Mouse (Mus musculus): ENCODE measurements around the gene Tenm3.
A peak's percentile ranks its signal among the peaks of the same experiment; 100 is the strongest.

The Tenm3 gene

GRCm38 (mm10) chr8:48275066-48275465, 568.7 kb downstream of the Tenm3 start:
- DNase-seq (ENCODE audit: low spot score in 2 of 2) = no peak

- no peak for DNase-seq (ENCODE audit: low spot score in 2 of 2)
Observed at GRCm38 (mm10) chr8:48274566-48274965, 569.2 kb downstream of the Tenm3 start.

DNA sequence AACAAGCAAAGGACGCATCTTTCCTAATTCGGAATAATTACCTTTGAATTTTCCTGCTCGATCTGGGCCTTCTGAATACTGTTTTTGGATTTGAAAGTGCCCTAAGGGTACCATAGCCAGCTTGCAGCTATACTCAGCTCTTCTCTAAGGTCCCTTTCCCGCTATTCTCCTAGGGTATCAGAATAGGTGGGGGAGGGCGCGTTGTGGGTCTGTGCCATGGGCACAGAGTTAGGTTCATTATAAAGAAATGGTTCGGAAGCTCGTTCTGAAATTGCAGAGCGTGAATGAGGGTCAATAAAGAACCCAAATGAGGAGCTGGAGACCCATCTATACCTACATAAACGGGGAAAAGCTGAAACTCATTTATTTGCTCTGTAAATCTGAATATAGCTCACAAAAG, 575.1 kb downstream of the Tenm3 start:
- DNase-seq (ENCODE audit: low spot score in 2 of 2) = no peak

DNA sequence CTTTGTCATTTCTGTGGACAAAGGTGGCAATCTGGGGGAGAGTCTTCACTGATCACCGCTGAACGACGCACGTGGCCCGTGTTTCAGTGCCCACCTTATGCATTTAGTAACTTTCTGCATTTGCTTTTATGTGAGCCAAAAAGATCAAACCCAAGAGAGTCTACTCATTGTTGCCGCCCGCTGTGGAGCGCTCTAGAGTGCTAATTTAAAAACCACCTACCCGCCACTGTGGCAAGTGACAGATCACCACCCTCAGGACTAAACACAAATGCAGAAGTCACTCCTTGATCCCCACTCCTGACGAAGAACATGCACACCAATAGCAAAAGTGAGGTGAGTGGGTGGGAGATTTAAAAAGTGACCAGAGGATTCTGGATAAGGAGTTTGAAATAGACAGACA, 583.5 kb downstream of the Tenm3 start:
- no peak for DNase-seq (ENCODE audit: low spot score in 2 of 2)

DNA sequence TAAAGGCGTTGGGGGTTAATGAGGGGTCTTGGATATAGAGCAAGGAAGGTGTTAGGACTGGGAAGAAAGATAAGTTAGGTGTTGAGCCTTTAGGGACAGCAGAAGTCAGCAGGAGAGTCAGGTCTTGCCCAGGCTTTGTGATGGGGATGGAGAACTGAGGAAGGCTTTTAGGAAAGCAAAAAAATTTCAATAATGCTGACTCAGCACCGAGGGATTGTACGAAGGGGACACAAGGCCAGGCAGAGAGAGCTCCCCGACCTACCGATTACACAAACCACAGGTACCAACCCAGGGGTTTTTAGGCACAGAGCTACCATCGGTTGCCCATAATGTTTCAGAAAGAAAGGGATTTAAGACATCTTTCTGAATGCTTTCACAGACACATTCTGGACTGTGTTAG, 583.9 kb downstream of the Tenm3 start:
- no peak for DNase-seq (ENCODE audit: low spot score in 2 of 2)

DNA sequence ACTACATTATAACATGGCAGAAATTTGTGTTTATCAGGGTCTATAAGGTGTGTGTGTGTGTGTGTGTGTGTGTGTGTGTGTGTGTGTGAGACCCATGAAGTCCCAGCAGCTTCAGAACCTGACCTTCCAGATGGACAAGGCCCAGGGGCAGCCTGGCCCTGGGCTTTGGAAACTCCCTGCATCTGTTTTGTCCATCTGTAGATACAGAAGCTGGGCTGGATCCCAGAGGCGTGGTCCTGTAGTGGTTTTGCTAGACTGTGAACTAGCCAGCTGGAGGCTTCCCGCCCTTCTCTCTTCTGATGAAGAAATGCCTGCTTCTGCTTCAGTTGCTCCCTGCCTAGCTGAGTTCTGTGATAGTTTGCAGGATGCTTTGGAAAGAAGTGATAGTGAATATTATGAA, 599.9 kb downstream of the Tenm3 start:
- no peak for DNase-seq (ENCODE audit: low spot score in 2 of 2)

- no peak for DNase-seq (ENCODE audit: low spot score in 2 of 2)
Observed at GRCm38 (mm10) chr8:48240917-48241531, 602.7 kb downstream of the Tenm3 start.

DNA sequence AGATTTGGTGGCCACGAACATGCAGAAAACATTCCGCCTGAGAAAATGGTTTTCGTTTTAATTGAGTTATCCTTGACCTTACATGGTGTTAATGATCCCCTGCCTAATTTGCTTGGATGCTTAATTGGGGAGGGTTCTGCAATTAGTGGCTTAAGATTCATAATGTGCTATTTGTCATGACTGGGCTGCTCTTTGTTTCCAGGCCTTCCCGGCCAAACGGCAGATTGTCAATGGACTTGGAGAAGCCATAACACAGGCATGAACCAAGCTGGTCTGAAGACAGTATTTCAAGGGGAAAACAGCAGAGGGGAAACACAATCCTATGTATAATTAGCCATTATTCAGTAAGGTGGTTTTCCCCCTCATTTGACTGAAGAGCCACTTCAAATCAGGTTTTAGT, 606.8 kb downstream of the Tenm3 start:
- no peak for DNase-seq (ENCODE audit: low spot score in 2 of 2)

DNA sequence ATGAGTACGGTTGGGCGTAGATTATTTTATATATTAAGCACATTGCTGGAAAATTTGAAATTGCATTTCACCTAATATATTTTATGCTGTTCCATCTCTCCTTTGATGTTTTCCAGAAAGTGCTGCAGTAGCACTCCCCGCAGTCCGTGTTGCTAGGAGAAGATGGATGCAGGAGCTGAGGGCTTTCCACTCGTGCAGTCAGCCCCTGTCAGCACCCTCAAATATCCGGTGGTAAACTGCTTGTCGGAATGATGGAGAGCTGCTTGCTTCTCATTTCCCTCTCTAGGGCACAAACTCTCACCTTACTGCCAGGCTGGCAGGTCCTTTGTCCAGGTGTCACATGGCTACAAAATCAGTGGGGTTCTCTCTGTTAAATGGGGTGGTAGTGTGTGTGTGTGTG, 610.8 kb downstream of the Tenm3 start:
- no peak for DNase-seq (ENCODE audit: low spot score in 2 of 2)

DNA sequence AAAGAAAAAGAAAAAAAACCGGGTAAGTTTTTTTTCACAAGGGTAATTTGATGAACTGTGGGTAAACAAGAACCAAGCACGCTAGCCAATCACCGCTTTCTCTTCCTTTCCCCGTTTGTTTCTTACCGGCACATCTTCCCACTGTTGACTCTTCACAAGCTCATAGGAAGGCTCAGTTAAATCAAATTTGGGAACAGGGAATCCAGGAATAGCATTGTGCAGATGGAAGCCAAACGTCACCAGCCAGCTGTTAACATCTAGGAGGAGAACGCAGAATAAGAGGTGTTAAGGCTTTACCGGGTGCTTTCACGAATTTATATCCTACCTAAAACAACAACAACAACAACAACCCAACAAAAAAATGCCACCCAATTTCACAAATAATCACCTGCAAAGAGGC, 611.9 kb downstream of the Tenm3 start:
- DNase-seq (ENCODE audit: low spot score in 2 of 2) = no peak

DNA sequence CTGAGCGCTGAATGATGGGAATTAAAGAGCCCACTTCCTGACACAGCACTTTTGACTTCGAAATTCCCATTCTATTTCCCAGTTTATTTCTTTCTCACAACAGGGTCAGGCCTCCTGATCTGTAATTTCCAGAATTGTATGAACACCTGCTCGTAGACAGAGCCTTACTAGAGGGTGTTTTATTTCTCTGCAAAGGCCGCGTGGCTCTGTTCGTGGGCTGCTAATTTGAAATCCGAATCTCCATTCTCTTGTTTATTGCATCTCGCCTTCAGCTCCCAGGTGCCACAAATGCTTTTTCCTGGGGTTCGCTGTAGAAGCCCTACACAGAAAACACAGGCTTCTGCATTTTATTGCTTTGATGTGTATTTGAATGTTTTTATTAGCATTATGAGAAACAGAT, 612.4 kb downstream of the Tenm3 start:
- no peak for DNase-seq (ENCODE audit: low spot score in 2 of 2)

DNA sequence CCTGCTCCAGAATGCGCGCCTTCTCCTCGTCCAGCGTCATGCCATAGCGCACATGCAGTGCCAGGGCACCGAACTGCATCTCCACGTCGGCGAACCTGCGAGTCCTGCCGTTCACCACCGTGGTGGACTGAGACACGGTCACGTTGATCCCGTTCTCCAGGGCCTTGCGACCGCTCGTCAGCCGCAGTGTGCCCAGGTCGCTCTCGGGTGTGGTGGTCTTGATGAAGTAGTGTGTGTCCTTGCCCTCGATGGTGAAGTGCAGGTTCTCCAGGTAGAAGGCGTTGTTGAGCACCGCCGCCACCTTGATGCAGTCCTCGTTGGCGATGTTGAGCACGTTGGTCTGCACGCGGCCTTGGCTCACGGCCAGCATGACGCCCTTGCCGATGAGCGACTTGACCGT, 615.1 kb downstream of the Tenm3 start:
- no peak for DNase-seq (ENCODE audit: low spot score in 2 of 2)

- DNase-seq (ENCODE audit: low spot score in 2 of 2) = no peak
Observed at GRCm38 (mm10) chr8:48224753-48225152, 619.0 kb downstream of the Tenm3 start.

DNA sequence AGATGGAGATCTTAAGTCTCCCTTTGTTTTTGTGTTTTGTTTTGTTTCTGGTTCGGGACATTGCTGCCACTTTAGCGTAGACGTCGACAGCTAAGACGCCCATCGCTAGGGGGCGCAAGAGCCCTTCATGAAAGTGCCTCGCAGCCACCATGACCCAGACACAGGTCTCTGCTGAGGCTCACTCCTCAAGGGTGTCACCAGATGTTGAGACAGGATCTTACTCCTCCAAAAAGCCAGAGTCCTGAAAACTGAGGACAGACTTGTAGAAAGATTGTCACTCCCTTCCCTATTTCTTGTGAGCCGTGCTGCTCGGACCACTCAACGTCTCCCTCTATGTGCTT, 621.4 kb downstream of the Tenm3 start:
- DNase-seq (ENCODE audit: low spot score in 2 of 2) = peak; percentile 69 to 91

DNA sequence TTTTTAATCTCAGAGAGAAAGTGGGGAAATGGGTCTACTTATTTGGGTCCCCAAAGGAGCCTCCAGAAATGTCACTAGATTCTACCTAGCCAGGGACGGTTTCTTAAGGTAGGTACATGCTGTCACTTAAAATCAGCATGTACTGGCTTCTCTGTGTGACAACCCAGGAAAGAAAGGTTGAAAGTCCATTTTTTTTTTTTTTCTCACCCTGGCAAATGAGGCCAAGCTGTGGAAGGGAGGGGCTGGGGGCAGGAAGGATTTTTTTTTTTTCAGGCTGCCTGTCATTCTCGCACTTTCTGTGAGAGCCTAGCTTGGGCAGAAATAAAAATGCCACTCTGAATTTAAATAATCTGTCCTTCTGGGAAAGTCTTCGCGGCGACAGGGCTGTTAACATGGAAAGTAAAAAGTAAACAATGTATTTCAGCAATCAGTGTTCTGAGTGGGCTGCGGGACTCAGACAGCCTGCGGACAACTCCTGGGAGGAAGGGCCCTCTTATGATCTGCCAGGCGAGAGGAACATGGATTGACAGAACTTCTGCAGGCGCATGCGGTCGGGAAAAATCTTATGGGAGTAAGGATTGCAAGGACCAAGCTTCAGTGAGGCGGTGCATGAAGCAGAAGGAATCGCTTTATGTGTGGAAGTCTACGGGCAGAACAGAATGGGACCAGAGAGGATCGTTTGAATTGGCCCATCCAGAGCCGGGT, 621.9 kb downstream of the Tenm3 start:
- DNase-seq (ENCODE audit: low spot score in 2 of 2) = no peak

DNA sequence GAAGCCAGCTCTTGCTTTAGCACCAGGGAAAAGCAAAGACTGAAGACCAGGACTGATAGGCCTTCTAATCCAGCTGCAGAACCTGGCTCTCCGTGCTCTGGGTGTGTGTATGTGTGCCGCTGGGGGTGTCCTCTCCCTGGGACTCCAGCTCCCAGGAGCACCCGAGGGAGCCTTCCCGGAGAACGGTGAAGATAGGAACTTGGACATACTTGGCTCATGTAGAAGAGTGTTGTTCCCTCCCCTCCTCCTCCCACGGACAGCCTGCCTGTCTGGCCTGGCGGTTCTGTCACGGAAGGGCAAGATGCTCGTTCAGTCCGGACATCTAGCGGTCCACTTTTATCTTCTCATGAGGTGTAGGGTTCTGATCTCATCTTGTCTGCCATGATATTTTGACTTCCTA, 622.4 kb downstream of the Tenm3 start:
- no peak for DNase-seq (ENCODE audit: low spot score in 2 of 2)

GRCm38 (mm10) chr8:48220529-48221181, 623.1 kb downstream of the Tenm3 start:
- no peak for DNase-seq (ENCODE audit: low spot score in 2 of 2)

- DNase-seq (ENCODE audit: low spot score in 2 of 2) = no peak
Observed at GRCm38 (mm10) chr8:48215071-48215501, 628.7 kb downstream of the Tenm3 start.

DNA sequence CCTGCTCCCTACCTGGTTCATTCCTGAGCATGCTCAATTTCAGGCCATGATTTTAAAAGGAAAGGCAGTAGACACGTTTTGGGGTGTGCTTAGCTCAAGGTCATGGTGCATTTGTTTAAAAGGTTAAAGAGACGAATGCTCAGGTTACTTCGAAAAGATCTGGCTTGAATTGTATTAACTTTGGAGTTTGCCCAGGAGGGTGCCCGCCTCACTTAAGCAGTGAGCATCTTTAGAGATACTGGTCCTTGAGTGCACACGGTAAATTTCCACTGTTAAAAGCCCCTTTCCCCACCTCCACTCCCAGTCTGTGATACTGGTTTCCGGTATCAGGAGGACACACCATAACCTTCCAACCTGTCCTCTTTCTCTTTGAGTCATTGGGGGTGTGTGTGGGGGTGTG, 629.4 kb downstream of the Tenm3 start:
- DNase-seq (ENCODE audit: low spot score in 2 of 2) = no peak

DNA sequence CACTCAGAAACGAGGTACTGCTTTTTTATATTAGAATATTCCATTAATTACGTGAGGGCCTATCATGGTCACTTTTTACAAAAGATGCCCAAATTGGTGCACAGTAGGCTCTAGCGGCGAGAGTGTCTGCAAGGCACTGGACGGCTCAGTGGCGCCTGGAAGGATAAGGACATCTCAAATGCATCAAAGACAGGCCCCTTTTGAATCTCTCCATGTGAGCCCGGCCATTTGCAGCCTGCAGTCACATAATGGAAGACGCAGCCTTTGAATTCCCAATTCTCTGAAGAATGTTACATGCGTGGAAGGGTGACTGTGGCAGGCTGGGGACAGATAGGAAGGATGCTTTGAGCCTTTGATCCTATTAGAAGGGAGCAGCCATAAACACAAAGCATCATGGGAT, 631.8 kb downstream of the Tenm3 start:
- DNase-seq (ENCODE audit: low spot score in 2 of 2) = no peak

GRCm38 (mm10) chr8:48207567-48207966, 636.2 kb downstream of the Tenm3 start:
- DNase-seq (ENCODE audit: low spot score in 2 of 2) = no peak

GRCm38 (mm10) chr8:48206922-48207321, 636.8 kb downstream of the Tenm3 start:
- DNase-seq (ENCODE audit: low spot score in 2 of 2) = no peak

- no peak for DNase-seq (ENCODE audit: low spot score in 2 of 2)
Observed at GRCm38 (mm10) chr8:48204838-48205345, 638.9 kb downstream of the Tenm3 start.
